ENCODE assay signal across 8 mouse cellular contexts in genomic region chr4:84673681-84674307, GRCm38 (mm10). TPM values are rescaled to one million over a fixed set of nuclear protein-coding genes. Genes with fewer than 3 reads are reported as not detected.
DNase-seq lines count a peak whose midpoint lies in the region; ATAC-seq and TF ChIP-seq lines count a peak whose summit lies in the region.

No protein-coding gene starts in this region.

- DNase-seq in retina, postnatal 1 day: peak; percentile 32
- no peak for DNase-seq in retina, embryonic 14.5 days (ENCODE audit: low spot score)
- DNase-seq in forebrain, postnatal 0 days: no peak
- peak; percentile 20 for DNase-seq in yolk sac, embryonic 10.5 days (ENCODE audit: low spot score)
- DNase-seq in frontal cortex, postnatal 14 days (ENCODE audit: low spot score in 2 of 2): no peak
- no peak for DNase-seq in layer of hippocampus, postnatal 36 days
- DNase-seq in right cerebral cortex, postnatal 36 days (ENCODE audit: low spot score in 2 of 2): no peak

- no peaks in the 10 kb centered on the region; the same call in 1 of the 2 replicates for H3K4me1 ChIP-seq in forebrain, postnatal 0 days (ENCODE audit: insufficient read depth)
- peaks cover 50% of the 10 kb centered on the region for H3K4me1 ChIP-seq in limb, embryonic 13.5 days

- H3K9me3 ChIP-seq in forebrain, postnatal 0 days (ENCODE audit: low read length): no peaks in the 10 kb centered on the region
- no peaks in the 10 kb centered on the region for H3K9me3 ChIP-seq in limb, embryonic 13.5 days

- H3K9ac ChIP-seq in forebrain, postnatal 0 days: no peak overlapping the region
- peak overlapping the region; percentile 96 for H3K9ac ChIP-seq in limb, embryonic 13.5 days

- no peaks in the 10 kb centered on the region for H3K36me3 ChIP-seq in forebrain, postnatal 0 days (ENCODE audit: insufficient read depth)
- no peaks in the 10 kb centered on the region for H3K36me3 ChIP-seq in limb, embryonic 13.5 days

- no peak overlapping the region for H3K27ac ChIP-seq in forebrain, postnatal 0 days (ENCODE audit: low read depth, low read length)
- peak overlapping the region; percentile 95 for H3K27ac ChIP-seq in limb, embryonic 13.5 days

- WGBS in forebrain, postnatal 0 days: 22% methylated on average over 10 of the region's 10 CpGs
- 6% methylated on average over 10 of the region's 10 CpGs for WGBS in limb, embryonic 13.5 days

- H3K4me2 ChIP-seq in forebrain, postnatal 0 days (ENCODE audit: low read depth): peak overlapping the region; percentile 99; the same call in 1 of the 2 replicates
- peak overlapping the region; percentile 85 for H3K4me2 ChIP-seq in limb, embryonic 13.5 days (replicated peaks)

- no peak for TF ChIP-seq CTCF in forebrain, postnatal 0 days (IDR thresholded peaks at IDR 0.05; ENCODE audit: low read depth)

- peaks cover 67% of the 10 kb centered on the region for H3K27me3 ChIP-seq in forebrain, postnatal 0 days (ENCODE audit: insufficient read depth, low read length)
- H3K27me3 ChIP-seq in limb, embryonic 13.5 days: 0 out of 2 replicates have a peak, but pooled peaks cover 5% of the 10 kb centered on the region

- ATAC-seq in forebrain, postnatal 0 days: no peak
- no peak for ATAC-seq in limb, embryonic 13.5 days (ENCODE audit: low FRiP score, low read depth)

- H3K4me3 ChIP-seq in forebrain, postnatal 0 days (ENCODE audit: low read depth, low read length): peak overlapping the region; percentile 60
- H3K4me3 ChIP-seq in limb, embryonic 13.5 days: peak overlapping the region; percentile 83

RNA-seq across cellular contexts. Expression of gene Bnc2, which starts 1.3 kb away (rescaled TPM):
- total RNA-seq in forebrain, postnatal 0 days (2014; rRNA removed): 4.2 and 11.6 TPM in 2 replicates
- polyA plus RNA-seq in forebrain, postnatal 0 days (2015; fragmentation: Nextera tagmentation; extraction: Ambion mirVana): 1.7 and 2.0 TPM in 2 replicates
- 29.5 and 38.7 TPM in 2 replicates for polyA plus RNA-seq in limb, embryonic 13.5 days (2015; fragmentation: Nextera tagmentation; extraction: Ambion mirVana)
- total RNA-seq in layer of hippocampus, postnatal 36 days (2021): 1 to 10 TPM in 1 of 2 experiments, under 1 TPM in 1; 0.92 to 1.9 TPM

Comparison
In these comparisons a context has a peak if more than half of its experiments do, and no peak if none do; other contexts are left out.
1. DNase-seq: peak in retina, postnatal 1 day (single experiment) and yolk sac, embryonic 10.5 days (single experiment); none in retina, embryonic 14.5 days (single experiment), forebrain, postnatal 0 days (single experiment), frontal cortex, postnatal 14 days (0 of 2), layer of hippocampus, postnatal 36 days (0 of 2) and right cerebral cortex, postnatal 36 days (0 of 2).